ENCODE assay signal across 11 mouse cellular contexts in the genomic region with DNA sequence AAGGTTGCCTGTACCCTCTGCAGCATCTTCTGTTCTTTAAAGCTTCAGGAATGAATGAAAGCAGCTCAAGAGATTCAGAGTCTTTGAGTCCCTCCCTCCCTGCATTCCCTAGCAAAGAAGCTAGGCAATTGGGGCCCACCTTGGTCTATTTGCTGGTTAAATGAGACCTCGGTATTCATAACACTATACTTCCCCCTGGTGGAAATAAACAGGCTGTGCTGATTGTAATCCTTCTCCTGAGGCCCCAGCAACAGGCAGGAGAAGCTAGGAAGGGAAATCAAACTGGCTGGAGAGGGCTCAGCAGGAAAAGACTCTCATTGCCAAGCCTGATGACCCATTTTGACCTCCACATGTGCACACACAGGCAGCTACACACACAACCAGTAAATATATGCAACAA.
DNase-seq lines count a peak whose midpoint lies in the region; ATAC-seq and TF ChIP-seq lines count a peak whose summit lies in the region.
"Had no signal": no experiment of that assay in that cellular context is flagged by ENCODE, and none has a peak within 500 bp of the region (broad histone marks: within the 10 kb centered on the region; RNA-seq: fewer than 3 reads in every experiment).

No protein-coding gene starts in this region.

- no peaks in the 10 kb centered on the region for H3K4me1 ChIP-seq in forebrain, embryonic 16.5 days (replicated peaks; ENCODE audit: control insufficient read depth, insufficient read depth, low read length)
- no peaks in the 10 kb centered on the region for H3K4me1 ChIP-seq in forebrain, embryonic 15.5 days

- no peak overlapping the region for H3K27ac ChIP-seq in forebrain, embryonic 16.5 days (ENCODE audit: low read length)
- H3K27ac ChIP-seq in forebrain, embryonic 15.5 days (replicated peaks): no peak overlapping the region
- H3K27ac ChIP-seq in layer of hippocampus, adult 2 months: no peak overlapping the region
- H3K27ac ChIP-seq: liver, embryonic 14.5 days had no signal

- peak in 1 of 2 experiments; percentile 31 for DNase-seq in layer of hippocampus, adult 2 months (ENCODE audit: low spot score in 2 of 2)
- no peak for DNase-seq in layer of hippocampus, adult 9-10 months (ENCODE audit: low spot score)
- DNase-seq in 416B (ENCODE audit: low read depth): peak; percentile 13
- peak; percentile 70 for DNase-seq in brain, embryonic 14.5 days (ENCODE audit: low read depth)
- DNase-seq in natural killer cell, adult 2 months (ENCODE audit: low spot score in 2 of 2): no peak
- no peak for DNase-seq in urinary bladder, postnatal 10 days (ENCODE audit: low spot score)
- DNase-seq: adrenal gland, adult 8-10 months had no signal

- H3K36me3 ChIP-seq in forebrain, embryonic 16.5 days (ENCODE audit: control insufficient read depth, insufficient read depth): no peaks in the 10 kb centered on the region
- no peaks in the 10 kb centered on the region for H3K36me3 ChIP-seq in forebrain, embryonic 15.5 days

- no peak overlapping the region for H3K4me2 ChIP-seq in forebrain, embryonic 16.5 days (ENCODE audit: low read length)
- no peak overlapping the region for H3K4me2 ChIP-seq in forebrain, embryonic 15.5 days (replicated peaks)

- no peak overlapping the region for H3K4me3 ChIP-seq in forebrain, embryonic 16.5 days (replicated peaks; ENCODE audit: low read length)
- H3K4me3 ChIP-seq in forebrain, embryonic 15.5 days: no peak overlapping the region
- no peak overlapping the region for H3K4me3 ChIP-seq in layer of hippocampus, adult 2 months

- H3K9ac ChIP-seq in forebrain, embryonic 16.5 days (replicated peaks; ENCODE audit: low read depth, low read length): no peak overlapping the region
- H3K9ac ChIP-seq in forebrain, embryonic 15.5 days (replicated peaks): no peak overlapping the region
- H3K9ac ChIP-seq: liver, embryonic 14.5 days had no signal

- no peaks in the 10 kb centered on the region for H3K27me3 ChIP-seq in forebrain, embryonic 16.5 days (replicated peaks; ENCODE audit: control insufficient read depth, insufficient read depth, low read length)
- no peaks in the 10 kb centered on the region for H3K27me3 ChIP-seq in forebrain, embryonic 15.5 days
- H3K27me3 ChIP-seq: CH12.LX had no signal

- 0% methylated on average over 1 of the region's 1 CpGs for WGBS in forebrain, embryonic 16.5 days
- 0% methylated on average over 1 of the region's 1 CpGs for WGBS in forebrain, embryonic 15.5 days

- ATAC-seq in forebrain, embryonic 16.5 days: peak; percentile 57
- ATAC-seq in forebrain, embryonic 15.5 days (replicated peaks): no peak

- peak; percentile 83 for TF ChIP-seq CTCF in layer of hippocampus, adult 2 months (conservative IDR thresholded peaks at IDR 0.05)
- peak; percentile 63; the same call in 1 of the 2 replicates for TF ChIP-seq CTCF in brain, embryonic 14.5 days (IDR thresholded peaks at IDR 0.05; ENCODE audit: borderline replicate concordance, extremely low read depth, insufficient read depth, insufficient read length)

- H3K9me3 ChIP-seq in forebrain, embryonic 16.5 days (ENCODE audit: control insufficient read depth, low read length): no peaks in the 10 kb centered on the region
- H3K9me3 ChIP-seq in forebrain, embryonic 15.5 days: no peaks in the 10 kb centered on the region

- TF ChIP-seq POLR2A in brain, embryonic 14.5 days (IDR thresholded peaks at IDR 0.05; ENCODE audit: borderline replicate concordance, extremely low read depth, insufficient read depth, insufficient read length, poor library complexity, severe bottlenecking): no peak

Comparison
In these comparisons a context has a peak if more than half of its experiments do, and no peak if none do; other contexts are left out.
1. DNase-seq: peak in 416B (single experiment) and brain, embryonic 14.5 days (single experiment); none in layer of hippocampus, adult 9-10 months (single experiment), natural killer cell, adult 2 months (0 of 2) and urinary bladder, postnatal 10 days (single experiment).